19 mouse cellular contexts compared by ENCODE assay signal in the genomic region with DNA sequence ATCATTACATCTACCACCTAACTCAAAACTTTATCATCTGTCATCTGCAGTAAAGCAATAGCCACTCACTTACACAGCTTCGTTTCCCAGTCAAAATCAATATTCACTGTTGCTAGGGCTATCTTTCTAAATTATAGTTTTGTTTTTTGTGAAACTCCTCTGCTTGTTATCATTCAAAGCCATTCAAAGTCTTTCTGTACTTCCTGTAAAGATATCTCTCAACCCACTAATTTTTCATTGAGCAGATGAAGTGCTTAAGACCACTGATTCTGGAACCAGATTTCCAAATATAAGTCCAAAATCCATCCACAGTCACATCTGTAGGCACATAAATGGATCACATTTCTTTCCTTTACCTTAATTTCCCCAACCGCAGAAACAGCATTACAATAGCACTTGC.
DNase-seq lines count a peak whose midpoint lies in the region; ATAC-seq and TF ChIP-seq lines count a peak whose summit lies in the region.
"Had no signal": no experiment of that assay in that cellular context is flagged by ENCODE, and none has a peak within 500 bp of the region (broad histone marks: within the 10 kb centered on the region; RNA-seq: fewer than 3 reads in every experiment).

No protein-coding gene starts in this region.

- no peaks in the 10 kb centered on the region for H3K27me3 ChIP-seq in MEL (ENCODE audit: control insufficient read depth in 1 of 2, insufficient read depth in 2 of 2, low read length in 2 of 2)
- H3K27me3 ChIP-seq in liver, postnatal 0 days (ENCODE audit: insufficient read depth, low read length) = no peaks in the 10 kb centered on the region
- H3K27me3 ChIP-seq: CH12.LX had no signal

- TF ChIP-seq EP300 in MEL (IDR thresholded peaks at IDR 0.05; ENCODE audit: low read depth in 1 of 2, low read length in 2 of 2) = peak; percentile 51 to 52; a peak in 3 of 4 replicates
- TF ChIP-seq EP300 in liver, postnatal 0 days (IDR thresholded peaks at IDR 0.05; ENCODE audit: low read depth) = no peak

- no peak overlapping the region for H3K4me3 ChIP-seq in MEL (ENCODE audit: control insufficient read depth in 1 of 2, insufficient read depth in 1 of 2, low read depth in 2 of 2, low read length in 2 of 2)
- no peak overlapping the region for H3K4me3 ChIP-seq in liver, postnatal 0 days (ENCODE audit: low read depth, low read length)

- no peak for DNase-seq in MEL (ENCODE audit: low read depth, low spot score)
- no peak for DNase-seq in liver, postnatal 0 days
- DNase-seq: adrenal gland, adult 2 months; adrenal gland, adult 8-10 months; adrenal gland, postnatal 10 days; adrenal gland, postnatal 14 days; adrenal gland, postnatal 25 days; adrenal gland, postnatal 36 days; B cell, adult 2 months; cerebellum, adult 11 months; cerebellum, adult 11-12 months; cerebellum, adult 18-20 months; cerebellum, adult 2 months; cerebellum, adult 8-10 months had no signal

- H3K4me1 ChIP-seq in MEL (ENCODE audit: control insufficient read depth in 1 of 2, insufficient read depth in 2 of 2, low read length in 2 of 2) = peaks cover 0 to 17% of the 10 kb centered on the region in 2 experiments; a peak in 2 of 4 replicates
- no peaks in the 10 kb centered on the region for H3K4me1 ChIP-seq in liver, postnatal 0 days (ENCODE audit: insufficient read depth)

- peaks cover 0 to 15% of the 10 kb centered on the region in 2 experiments; a peak in 2 of 4 replicates for H3K36me3 ChIP-seq in MEL (ENCODE audit: control insufficient read depth in 1 of 2, insufficient read depth in 2 of 2, low read length in 2 of 2)
- H3K36me3 ChIP-seq in liver, postnatal 0 days (replicated peaks; ENCODE audit: insufficient read depth, low read length) = no peaks in the 10 kb centered on the region
- H3K36me3 ChIP-seq: G1E had no signal

- H3K27ac ChIP-seq in MEL (ENCODE audit: control insufficient read depth, low read depth, low read length) = no peak overlapping the region
- H3K27ac ChIP-seq in liver, postnatal 0 days (ENCODE audit: low read depth) = no peak overlapping the region

- no peaks in the 10 kb centered on the region for H3K79me2 ChIP-seq in MEL (ENCODE audit: control insufficient read depth, insufficient read depth, low read length, poor library complexity)

- H3K4me2 ChIP-seq in liver, postnatal 0 days (ENCODE audit: low read depth, low read length) = no peak overlapping the region

- no peak for TF ChIP-seq RAD21 in MEL (IDR thresholded peaks at IDR 0.05; ENCODE audit: low read depth, low read length)

- ATAC-seq in liver, postnatal 0 days = no peak
- ATAC-seq: activated CD4-positive, CD25-positive, alpha-beta regulatory T cell, adult 4 months; CD4-positive, CD25-positive, alpha-beta regulatory T cell, adult 4 months; Patski had no signal

- H3K9me3 ChIP-seq in MEL (replicated peaks; ENCODE audit: insufficient read depth, low read length) = no peaks in the 10 kb centered on the region
- no peaks in the 10 kb centered on the region for H3K9me3 ChIP-seq in liver, postnatal 0 days (ENCODE audit: low read length)
- H3K9me3 ChIP-seq: G1E had no signal

- TF ChIP-seq POLR2A in MEL (IDR thresholded peaks at IDR 0.05; ENCODE audit: control insufficient read depth in 1 of 2, insufficient read depth in 1 of 2, low read depth in 1 of 2, low read length in 2 of 2, poor library complexity in 1 of 2) = no peak

- WGBS in liver, postnatal 0 days (ENCODE audit: insufficient replicate concordance) = 64% methylated on average over 2 of the region's 2 CpGs

- TF ChIP-seq CTCF in MEL (IDR thresholded peaks at IDR 0.05 in 2 of 3, conservative IDR thresholded peaks at IDR 0.05 in 1 of 3; ENCODE audit: control insufficient read depth in 1 of 3, insufficient read depth in 1 of 3, low read depth in 2 of 3, low read length in 3 of 3, poor library complexity in 1 of 3, severe bottlenecking in 1 of 3) = no peak
- no peak for TF ChIP-seq CTCF in liver, postnatal 0 days (IDR thresholded peaks at IDR 0.05; ENCODE audit: low read depth)

- no peak overlapping the region for H3K9ac ChIP-seq in MEL (ENCODE audit: control insufficient read depth, low read depth, low read length, poor library complexity, severe bottlenecking)
- no peak overlapping the region for H3K9ac ChIP-seq in liver, postnatal 0 days (replicated peaks)

TF ChIP-seq in MEL, 35 proteins besides CTCF, POLR2A, EP300 and RAD21:
- TF ChIP-seq HCFC1 (IDR thresholded peaks at IDR 0.05; ENCODE audit: low read depth, low read length) = no peak
- no peak for TF ChIP-seq USF1 (IDR thresholded peaks at IDR 0.05; ENCODE audit: low read depth, low read length)
- TF ChIP-seq TCF12 (IDR thresholded peaks at IDR 0.05; ENCODE audit: low read depth, low read length) = peak; percentile 57; the same call in 1 of the 2 replicates
- TF ChIP-seq MXI1 (IDR thresholded peaks at IDR 0.05; ENCODE audit: low read depth, low read length) = no peak
- no peak for TF ChIP-seq ZMIZ1 (IDR thresholded peaks at IDR 0.05; ENCODE audit: low read depth, low read length)
- TF ChIP-seq ZNF384 (IDR thresholded peaks at IDR 0.05; ENCODE audit: low read depth, low read length) = no peak
- no peak for TF ChIP-seq CHD1 (IDR thresholded peaks at IDR 0.05; ENCODE audit: low read depth, low read length)
- TF ChIP-seq E2F4 (IDR thresholded peaks at IDR 0.05; ENCODE audit: borderline replicate concordance, low read depth, low read length) = no peak
- TF ChIP-seq ZC3H11A (IDR thresholded peaks at IDR 0.05; ENCODE audit: low read depth, low read length) = no peak
- TF ChIP-seq MAFK (IDR thresholded peaks at IDR 0.05; ENCODE audit: borderline replicate concordance, low read depth, low read length) = no peak
- TF ChIP-seq POLR2AphosphoS5 (IDR thresholded peaks at IDR 0.05; ENCODE audit: borderline replicate concordance, low read depth, low read length) = no peak
- no peak for TF ChIP-seq TAL1 (IDR thresholded peaks at IDR 0.05; ENCODE audit: low read length)
- peak; percentile 54 for TF ChIP-seq GATA1 (IDR thresholded peaks at IDR 0.05; ENCODE audit: low read depth, low read length)
- no peak for TF ChIP-seq BHLHE40 (IDR thresholded peaks at IDR 0.05; ENCODE audit: borderline replicate concordance, low read depth, low read length)
- peak; percentile 72 for TF ChIP-seq RCOR1 (IDR thresholded peaks at IDR 0.05; ENCODE audit: low read depth, low read length)
- TF ChIP-seq MEF2A (IDR thresholded peaks at IDR 0.05; ENCODE audit: extremely low read depth, insufficient replicate concordance, low read depth, low read length, poor library complexity, severe bottlenecking) = no peak
